Mouse (Mus musculus) right cerebral cortex, postnatal 14 days (tissue): ENCODE data around the gene Rbpjl.

Source experiments
- DNase-seq: peaks from one replicate; pipeline ENCODE4 v3.0.0; 2022

Rbpjl gene

GRCm38 (mm10) chr2:164448921-164449320 lies 46.0 kb downstream of the Rbpjl start:
- DNase-seq = no peak

DNA sequence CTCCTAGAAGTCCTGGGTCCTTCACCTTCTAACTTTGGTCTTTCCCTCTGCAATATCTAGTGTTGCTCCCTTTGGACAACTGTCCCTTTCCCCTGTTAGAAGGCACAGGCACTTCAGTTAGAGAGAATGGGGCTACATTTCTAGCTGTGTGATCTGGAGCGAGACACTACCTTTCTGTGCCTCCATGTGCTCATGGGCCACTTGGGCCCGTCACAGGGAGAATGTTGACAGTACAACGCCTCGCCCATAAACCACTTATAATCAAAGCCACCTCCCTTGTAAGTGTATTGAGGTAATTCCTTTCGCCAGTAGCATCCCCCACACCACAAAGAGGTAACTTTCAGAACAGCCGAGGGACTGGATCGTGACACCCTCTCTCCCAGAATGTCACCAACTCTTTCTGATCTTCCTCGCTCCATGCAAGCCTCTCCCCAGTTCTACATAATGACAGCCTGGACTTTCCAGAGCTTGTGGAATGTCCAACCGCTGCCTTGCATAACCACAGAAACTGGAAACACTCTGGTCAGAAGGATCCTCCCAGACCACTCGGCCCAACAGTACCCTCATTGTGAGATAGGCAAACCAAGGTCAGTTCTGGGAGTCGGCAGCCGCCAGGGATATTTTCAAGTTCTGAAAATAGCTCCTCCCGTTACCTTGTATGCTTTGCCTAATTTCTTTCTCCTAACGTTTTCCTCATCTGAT lies 46.6 kb downstream of the Rbpjl start:
- no peak for DNase-seq

DNA sequence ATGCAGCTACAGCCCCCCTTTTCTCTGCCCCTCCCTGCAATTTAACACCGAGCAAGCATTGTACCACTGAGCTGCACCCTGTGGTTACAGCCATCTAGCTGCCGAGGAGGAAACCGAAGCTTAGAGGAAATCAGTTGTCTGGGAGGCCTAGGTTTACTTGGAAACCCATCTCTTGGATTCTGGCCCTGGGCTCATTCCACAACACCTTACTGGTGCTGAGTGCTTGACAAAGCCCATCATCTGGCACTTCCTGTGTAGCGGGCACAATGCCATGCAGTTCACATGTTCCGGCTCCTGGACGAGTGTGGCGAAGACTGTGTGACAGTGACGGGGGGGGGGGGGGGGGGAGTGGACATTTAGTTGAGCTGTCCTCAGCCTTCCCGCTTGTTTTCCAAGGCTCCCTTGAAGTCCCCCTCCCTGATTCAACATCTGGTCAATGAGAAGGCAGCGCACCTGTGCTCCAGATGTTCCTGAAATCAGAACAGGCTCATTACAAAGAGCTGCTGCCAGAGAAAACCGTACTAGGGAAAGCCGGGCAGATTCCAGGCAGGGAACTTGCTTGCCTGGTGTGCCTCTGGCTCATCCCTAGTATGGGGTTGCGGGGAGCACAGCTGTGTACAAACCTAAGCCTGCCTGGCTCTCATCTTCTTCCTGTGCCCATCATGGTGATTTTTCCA lies 49.2 kb downstream of the Rbpjl start:
- no peak for DNase-seq

DNA sequence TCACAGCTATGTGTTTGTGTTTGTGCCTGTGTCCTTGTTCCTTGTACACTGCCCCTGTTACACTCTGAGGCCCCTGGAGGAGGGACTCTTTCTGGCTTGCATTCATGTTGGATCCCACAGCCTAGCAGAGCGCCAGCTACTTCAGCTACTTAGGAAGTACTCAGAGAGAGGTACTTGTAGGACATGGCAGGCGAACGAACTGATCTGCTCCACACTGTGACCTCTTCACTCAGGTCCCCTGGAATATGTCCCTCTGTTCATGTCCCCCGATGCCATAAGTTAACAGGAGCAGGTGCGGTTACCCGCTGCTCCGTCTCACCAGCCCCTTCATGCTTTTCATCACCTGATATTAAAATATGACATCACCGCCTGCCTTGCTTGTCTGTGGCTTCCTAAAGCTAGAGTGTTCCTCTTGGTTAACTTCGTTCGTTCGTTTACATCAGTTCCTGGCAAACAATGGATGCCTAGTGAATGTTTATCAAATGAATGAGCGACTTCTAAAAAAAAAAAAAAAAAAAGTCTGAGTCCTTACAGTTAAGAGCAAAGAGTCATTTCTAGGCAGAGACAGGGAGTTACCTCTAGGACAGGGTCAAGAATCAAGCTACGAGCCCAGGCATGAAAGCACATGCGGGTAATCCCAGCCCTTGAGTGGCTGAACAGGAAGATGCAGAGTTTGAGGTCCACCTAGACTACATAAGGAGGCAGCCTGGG lies 50.3 kb downstream of the Rbpjl start:
- DNase-seq = no peak

GRCm38 (mm10) chr2:164453887-164454500 lies 51.1 kb downstream of the Rbpjl start:
- DNase-seq = no peak

DNA sequence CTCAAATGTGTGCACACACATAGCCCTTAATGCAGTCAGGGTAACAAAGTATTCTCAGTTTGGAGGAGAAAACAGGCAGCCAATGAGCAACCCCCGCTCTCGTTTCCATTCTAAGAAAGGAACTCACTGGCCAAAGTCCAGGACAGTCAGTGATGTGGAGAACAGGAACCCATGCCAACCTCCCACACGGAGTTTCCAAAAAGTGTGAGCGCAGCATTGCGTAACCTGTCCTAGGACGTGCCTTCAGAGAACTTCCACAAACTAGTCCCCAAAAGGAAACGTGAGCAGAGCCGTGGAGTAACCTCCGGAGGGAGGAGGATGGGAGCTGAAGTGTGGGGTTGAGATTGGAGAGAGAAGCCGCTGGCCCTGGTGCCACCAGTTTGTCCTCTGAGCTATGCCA lies 51.9 kb downstream of the Rbpjl start:
- peak; percentile 75 for DNase-seq

GRCm38 (mm10) chr2:164455421-164456190 lies 52.7 kb downstream of the Rbpjl start:
- no peak for DNase-seq

GRCm38 (mm10) chr2:164456413-164456812 lies 53.5 kb downstream of the Rbpjl start:
- no peak for DNase-seq

DNA sequence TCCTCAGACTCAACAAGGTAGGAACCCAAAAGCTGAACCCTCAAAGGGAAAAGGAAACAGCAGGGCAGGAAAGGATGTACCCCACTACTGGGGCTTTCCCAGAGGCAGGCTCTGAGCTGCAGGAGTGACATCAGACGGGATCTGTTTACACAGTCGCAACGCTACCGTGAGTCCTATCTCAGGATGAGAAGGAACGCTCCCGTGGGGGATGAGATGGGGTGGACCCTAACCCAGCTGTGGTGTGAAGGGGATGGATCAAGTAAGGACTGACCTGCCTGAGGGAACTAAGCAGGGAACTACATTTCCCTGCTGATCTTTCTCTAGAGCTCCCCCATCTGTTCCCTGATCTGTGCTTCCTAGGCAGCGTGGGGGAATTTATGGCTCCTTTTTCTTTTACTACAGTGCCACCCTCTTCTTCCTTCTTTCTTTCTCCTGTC lies 53.9 kb downstream of the Rbpjl start, which contains the start of gene Sys1:
TSS of gene Sys1 (plus strand) at position 101 of the 437 bp plus-strand sequence.
- DNase-seq = no peak

- DNase-seq = no peak
Measured at GRCm38 (mm10) chr2:164457942-164458341, 55.0 kb downstream of the Rbpjl start.

GRCm38 (mm10) chr2:164458535-164458934 lies 55.6 kb downstream of the Rbpjl start:
- DNase-seq = no peak

DNA sequence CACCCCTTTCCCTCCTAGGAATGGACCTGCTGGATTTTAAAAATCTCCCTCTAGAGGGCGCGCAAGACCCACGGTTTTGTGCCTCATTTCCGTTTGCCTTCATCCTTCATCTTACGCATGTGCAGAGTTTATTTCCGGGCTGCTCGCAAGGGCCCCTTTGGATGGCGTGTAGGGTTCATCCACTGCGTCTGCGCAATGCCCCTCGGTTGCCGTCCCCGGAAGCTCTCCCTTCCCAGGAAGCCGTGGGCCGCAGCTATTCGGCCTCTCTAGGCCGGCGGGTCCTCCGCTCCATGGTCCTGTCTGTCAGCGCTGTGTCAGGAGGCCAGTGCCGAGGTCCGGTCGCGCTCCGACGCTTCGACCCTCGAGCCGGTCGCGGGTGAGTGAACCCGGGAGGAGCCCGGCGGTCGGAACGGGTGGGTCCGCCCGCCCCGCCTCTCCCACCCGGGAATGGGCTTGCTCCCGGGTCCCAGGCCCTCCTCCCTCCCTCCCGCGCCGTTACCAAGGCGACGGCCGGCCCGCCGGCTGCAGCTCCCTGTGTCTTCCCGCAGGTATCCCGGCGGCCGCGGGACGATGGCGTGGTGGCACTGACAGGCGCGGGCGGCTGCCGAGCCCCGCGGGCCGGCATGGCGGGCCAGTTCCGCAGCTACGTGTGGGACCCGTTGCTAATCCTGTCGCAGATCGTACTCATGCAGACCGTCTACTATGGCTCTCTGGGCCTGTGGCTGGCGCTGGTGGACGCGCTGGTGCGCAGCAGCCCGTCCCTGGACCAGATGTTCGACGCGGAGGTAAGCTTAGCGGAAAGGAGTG lies 58.0 kb downstream of the Rbpjl start, which contains the start of gene Gm20458:
TSS of gene Gm20458 (plus strand) at position 223 of the 807 bp plus-strand sequence.
- DNase-seq = peak; percentile 94
